ENCODE assay signal across 8 mouse cellular contexts in the genomic region with DNA sequence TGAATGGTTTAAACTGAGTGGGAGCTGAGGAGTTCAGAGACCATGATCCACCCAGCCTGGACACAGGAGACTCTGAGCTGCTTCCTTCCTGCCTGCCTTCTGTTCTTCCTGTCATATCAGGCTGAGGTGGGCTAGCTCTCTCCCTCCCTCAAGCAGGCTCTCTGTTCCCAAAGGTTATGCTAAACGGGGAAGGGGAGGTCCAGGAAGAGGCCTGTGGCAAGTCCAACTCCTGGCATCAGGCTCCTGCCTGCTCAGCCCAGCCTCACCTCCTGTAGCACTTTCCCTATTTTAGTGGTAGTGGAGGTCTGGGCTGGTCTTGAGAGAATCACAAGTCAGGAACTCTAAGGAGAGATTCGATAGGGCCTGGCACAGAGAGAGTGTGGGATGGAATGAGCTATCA. TPM values are rescaled to one million over a fixed set of nuclear protein-coding genes. Genes with fewer than 3 reads are reported as not detected.
DNase-seq lines count a peak whose midpoint lies in the region; ATAC-seq and TF ChIP-seq lines count a peak whose summit lies in the region.

No protein-coding gene starts in this region.

- H3K9me3 ChIP-seq in limb, embryonic 13.5 days: no peaks in the 10 kb centered on the region
- no peaks in the 10 kb centered on the region for H3K9me3 ChIP-seq in stomach, embryonic 16.5 days (replicated peaks; ENCODE audit: control insufficient read depth, low read length)

- no peaks in the 10 kb centered on the region for H3K27me3 ChIP-seq in spleen, adult 2 months (ENCODE audit: control insufficient read depth, insufficient read depth, low read length)
- peaks cover 10% of the 10 kb centered on the region; the same call in 1 of the 2 replicates for H3K27me3 ChIP-seq in limb, embryonic 13.5 days
- no peaks in the 10 kb centered on the region for H3K27me3 ChIP-seq in stomach, embryonic 16.5 days (ENCODE audit: control insufficient read depth, insufficient read depth, low read length)

- peak overlapping the region; percentile 27; the same call in 1 of the 2 replicates for H3K4me3 ChIP-seq in spleen, adult 2 months (ENCODE audit: extremely low read depth, insufficient read depth, insufficient read length)
- H3K4me3 ChIP-seq in limb, embryonic 13.5 days: peak overlapping the region; percentile 94
- H3K4me3 ChIP-seq in stomach, embryonic 16.5 days (replicated peaks; ENCODE audit: low read length): peak overlapping the region; percentile 85

- WGBS in spleen, adult 2 months: 35% methylated on average over 2 of the region's 2 CpGs
- 27% methylated on average over 2 of the region's 2 CpGs for WGBS in limb, embryonic 13.5 days
- WGBS in stomach, embryonic 16.5 days: 37% methylated on average over 2 of the region's 2 CpGs

- intact Hi-C loops in gastrocnemius, postnatal 36 days (cut with DNase I): loop anchor here (2.0 kb wide), 1 partner anchor 64 kb away; no protein-coding TSS in a partner anchor

- peak; percentile 47 for DNase-seq in cerebellum, adult 11-12 months
- DNase-seq in cerebellum, postnatal 36 days: no peak
- no peak for DNase-seq in spleen, adult 2 months (ENCODE audit: low read depth in 1 of 2, low spot score in 2 of 2)
- DNase-seq in spleen, postnatal 14 days (ENCODE audit: low spot score in 2 of 2): no peak
- DNase-seq in gastrocnemius, postnatal 36 days: no peak

- no peak for TF ChIP-seq POLR2A in spleen, adult 2 months (IDR thresholded peaks at IDR 0.05; ENCODE audit: low read depth, low read length)

- H3K36me3 ChIP-seq in spleen, adult 2 months (ENCODE audit: control insufficient read depth, insufficient read depth, low read length): no peaks in the 10 kb centered on the region
- H3K36me3 ChIP-seq in limb, embryonic 13.5 days: peaks cover 2% of the 10 kb centered on the region; the same call in 1 of the 2 replicates
- no peaks in the 10 kb centered on the region for H3K36me3 ChIP-seq in stomach, embryonic 16.5 days (ENCODE audit: control insufficient read depth, insufficient read depth, low read length)

- H3K9ac ChIP-seq in limb, embryonic 13.5 days: peak overlapping the region; percentile 96
- H3K9ac ChIP-seq in stomach, embryonic 16.5 days (ENCODE audit: low read length): peak overlapping the region; percentile 99

- peak overlapping the region; percentile 91 for H3K4me2 ChIP-seq in limb, embryonic 13.5 days (replicated peaks)
- H3K4me2 ChIP-seq in stomach, embryonic 16.5 days (ENCODE audit: low read depth, low read length): peak overlapping the region; percentile 92

- peaks cover 3% of the 10 kb centered on the region; the same call in 1 of the 2 replicates for H3K4me1 ChIP-seq in spleen, adult 2 months (ENCODE audit: control insufficient read depth, insufficient read depth, insufficient read length)
- peaks cover 57% of the 10 kb centered on the region for H3K4me1 ChIP-seq in limb, embryonic 13.5 days
- H3K4me1 ChIP-seq in stomach, embryonic 16.5 days (ENCODE audit: control insufficient read depth, insufficient read depth, low read length): peaks cover 47% of the 10 kb centered on the region

- ATAC-seq in limb, embryonic 13.5 days (ENCODE audit: low FRiP score, low read depth): no peak
- ATAC-seq in stomach, embryonic 16.5 days (ENCODE audit: insufficient read depth, low FRiP score): no peak
- ATAC-seq in megakaryocyte progenitor cell, adult 5-6 weeks (replicated peaks; ENCODE audit: poor library complexity): no peak

- H3K27ac ChIP-seq in spleen, adult 2 months (ENCODE audit: insufficient read depth, low read length): peak overlapping the region; percentile 25; the same call in 1 of the 2 replicates
- no peak overlapping the region; the same call in 1 of the 2 replicates for H3K27ac ChIP-seq in limb, embryonic 13.5 days
- H3K27ac ChIP-seq in stomach, embryonic 16.5 days (ENCODE audit: low read length): peak overlapping the region; percentile 88; the same call in 1 of the 2 replicates

- no peak for TF ChIP-seq CTCF in spleen, adult 2 months (IDR thresholded peaks at IDR 0.05; ENCODE audit: extremely low read depth, insufficient read depth, insufficient read length, insufficient replicate concordance)

RNA-seq across cellular contexts. Expression of gene Ltc4s, which starts 12.0 kb away (rescaled TPM):
- polyA plus RNA-seq in spleen, adult 2 months (2012; rRNA removed): 44.9 and 53.9 TPM in 2 replicates
- 0.79 and 1.3 TPM in 2 replicates for polyA plus RNA-seq in limb, embryonic 13.5 days (2015; fragmentation: Nextera tagmentation; extraction: Ambion mirVana)
- 3.5 and 5.9 TPM in 2 replicates for polyA plus RNA-seq in stomach, embryonic 16.5 days (2015; fragmentation: Nextera tagmentation; extraction: Ambion mirVana)
- 0.74 and 1.1 TPM in 2 replicates for total RNA-seq in megakaryocyte progenitor cell, adult 5-6 weeks (2015)
- total RNA-seq in megakaryocyte progenitor cell, adult 5-6 weeks (2017): 1.4 TPM in 1 of 2 replicates, not detected in the other
- 1 to 10 TPM; 1.4 to 1.9 TPM for total RNA-seq in gastrocnemius, postnatal 36 days (2021)

RNA-seq across cellular contexts. Expression of gene Mgat4b, which starts 15.7 kb away (rescaled TPM):
- polyA plus RNA-seq in spleen, adult 2 months (2012; rRNA removed): 32.6 and 41.5 TPM in 2 replicates
- polyA plus RNA-seq in limb, embryonic 13.5 days (2015; fragmentation: Nextera tagmentation; extraction: Ambion mirVana): 17.1 and 20.5 TPM in 2 replicates
- 5.6 and 5.9 TPM in 2 replicates for polyA plus RNA-seq in stomach, embryonic 16.5 days (2015; fragmentation: Nextera tagmentation; extraction: Ambion mirVana)
- 17.4 and 18.9 TPM in 2 replicates for total RNA-seq in megakaryocyte progenitor cell, adult 5-6 weeks (2015)
- total RNA-seq in megakaryocyte progenitor cell, adult 5-6 weeks (2017): 10.8 and 16.2 TPM in 2 replicates
- 10 to 100 TPM; 35.7 to 35.8 TPM for total RNA-seq in gastrocnemius, postnatal 36 days (2021)

RNA-seq across cellular contexts. Expression of gene Sqstm1, which starts 15.8 kb away (rescaled TPM):
- 113 and 117 TPM in 2 replicates for polyA plus RNA-seq in spleen, adult 2 months (2012; rRNA removed)
- polyA plus RNA-seq in limb, embryonic 13.5 days (2015; fragmentation: Nextera tagmentation; extraction: Ambion mirVana): 214 TPM in 2 replicates
- 202 and 225 TPM in 2 replicates for polyA plus RNA-seq in stomach, embryonic 16.5 days (2015; fragmentation: Nextera tagmentation; extraction: Ambion mirVana)
- total RNA-seq in megakaryocyte progenitor cell, adult 5-6 weeks (2015): 42.7 and 49.3 TPM in 2 replicates
- 207 and 220 TPM in 2 replicates for total RNA-seq in megakaryocyte progenitor cell, adult 5-6 weeks (2017)
- total RNA-seq in gastrocnemius, postnatal 36 days (2021): 100 to 1,000 TPM; 421 to 471 TPM

RNA-seq across cellular contexts. Expression of gene Mrnip, which starts 52.2 kb away (rescaled TPM):
- 2.4 and 3.5 TPM in 2 replicates for polyA plus RNA-seq in spleen, adult 2 months (2012; rRNA removed)
- polyA plus RNA-seq in limb, embryonic 13.5 days (2015; fragmentation: Nextera tagmentation; extraction: Ambion mirVana): 18.0 and 18.7 TPM in 2 replicates
- 11.9 and 12.5 TPM in 2 replicates for polyA plus RNA-seq in stomach, embryonic 16.5 days (2015; fragmentation: Nextera tagmentation; extraction: Ambion mirVana)
- total RNA-seq in megakaryocyte progenitor cell, adult 5-6 weeks (2015): 18.8 and 20.0 TPM in 2 replicates
- total RNA-seq in megakaryocyte progenitor cell, adult 5-6 weeks (2017): 14.6 and 16.5 TPM in 2 replicates
- 1 to 10 TPM; 2.4 to 2.6 TPM for total RNA-seq in gastrocnemius, postnatal 36 days (2021)

Comparison
In these comparisons a context has a peak if more than half of its experiments do, and no peak if none do; other contexts are left out.
1. H3K4me3 ChIP-seq: peak in every context shown above with its lines; median percentile 94 in limb, embryonic 13.5 days; 85 in stomach, embryonic 16.5 days; 27 in spleen, adult 2 months.